Mouse (Mus musculus): Measurements from ENCODE around the gene Eno3. TPM values are rescaled to one million over a fixed set of nuclear protein-coding genes. Genes with fewer than 3 reads are reported as not detected.

Eno3 gene
- total and polyA plus RNA-seq, 3 experiments: 14.2 to 16.8 TPM; not detected in 1

- peak overlapping the region; percentile 95 for H3K27ac ChIP-seq (ENCODE audit: control insufficient read depth, low read depth, low read length)
- H3K36me3 ChIP-seq (ENCODE audit: control insufficient read depth in 1 of 2, insufficient read depth in 2 of 2, low read length in 2 of 2): peaks cover 17 to 54% of the 10 kb centered on the region in 2 experiments
- DNase-seq (ENCODE audit: low read depth, low spot score): peak; percentile 84
- no peaks in the 10 kb centered on the region for H3K9me3 ChIP-seq (replicated peaks; ENCODE audit: insufficient read depth, low read length)
- peaks cover 12 to 52% of the 10 kb centered on the region in 2 experiments for H3K4me1 ChIP-seq (ENCODE audit: control insufficient read depth in 1 of 2, insufficient read depth in 2 of 2, low read length in 2 of 2)
- no peaks in the 10 kb centered on the region for H3K27me3 ChIP-seq (ENCODE audit: control insufficient read depth in 1 of 2, insufficient read depth in 2 of 2, low read length in 2 of 2)
- H3K4me3 ChIP-seq (ENCODE audit: control insufficient read depth in 1 of 2, insufficient read depth in 1 of 2, low read depth in 2 of 2, low read length in 2 of 2): peak overlapping the region; percentile 54 to 83
- peak overlapping the region; percentile 92 for H3K9ac ChIP-seq (ENCODE audit: control insufficient read depth, low read depth, low read length, poor library complexity, severe bottlenecking)
- peaks cover 72% of the 10 kb centered on the region for H3K79me2 ChIP-seq (ENCODE audit: control insufficient read depth, insufficient read depth, low read length, poor library complexity)
- TF ChIP-seq MYB (IDR thresholded peaks at IDR 0.05; ENCODE audit: low read depth, low read length) (no peak), CHD1 (IDR thresholded peaks at IDR 0.05; ENCODE audit: low read depth, low read length) (0 out of 2 replicates have a peak, but pooled peaks have one; percentile 13), HCFC1 (IDR thresholded peaks at IDR 0.05; ENCODE audit: low read depth, low read length) (no peak), UBTF (IDR thresholded peaks at IDR 0.05; ENCODE audit: borderline replicate concordance, insufficient read depth, low read depth, low read length) (no peak), TCF12 (IDR thresholded peaks at IDR 0.05; ENCODE audit: low read depth, low read length) (peak; percentile 83), POLR2AphosphoS2 (IDR thresholded peaks at IDR 0.05; ENCODE audit: low read length) (no peak; the same call in 1 of the 2 replicates), GATA1 (IDR thresholded peaks at IDR 0.05; ENCODE audit: low read depth, low read length) (peak; percentile 90), MAZ (IDR thresholded peaks at IDR 0.05; ENCODE audit: low read depth, low read length) (no peak), RCOR1 (IDR thresholded peaks at IDR 0.05; ENCODE audit: low read depth, low read length) (peak; percentile 75), POLR2AphosphoS5 (IDR thresholded peaks at IDR 0.05; ENCODE audit: borderline replicate concordance, low read depth, low read length) (no peak), USF2 (IDR thresholded peaks at IDR 0.05; ENCODE audit: borderline replicate concordance in 1 of 2, insufficient read depth in 1 of 2, low read depth in 1 of 2, low read length in 2 of 2) (no peak), SMC3 (IDR thresholded peaks at IDR 0.05; ENCODE audit: low read depth, low read length) (no peak; the same call in 1 of the 2 replicates), BHLHE40 (IDR thresholded peaks at IDR 0.05; ENCODE audit: borderline replicate concordance, low read depth, low read length) (no peak), E2F4 (IDR thresholded peaks at IDR 0.05; ENCODE audit: borderline replicate concordance, low read depth, low read length) (no peak), ELF1 (IDR thresholded peaks at IDR 0.05; ENCODE audit: low read depth, low read length) (no peak), TAL1 (IDR thresholded peaks at IDR 0.05; ENCODE audit: low read length) (peak; percentile 78), SIN3A (IDR thresholded peaks at IDR 0.05; ENCODE audit: low read length) (peak; percentile 59), ZNF384 (IDR thresholded peaks at IDR 0.05; ENCODE audit: low read depth, low read length) (no peak; the same call in 1 of the 2 replicates), MXI1 (IDR thresholded peaks at IDR 0.05; ENCODE audit: low read depth, low read length) (no peak), TBP (IDR thresholded peaks at IDR 0.05; ENCODE audit: low read depth, low read length) (peak; percentile 16; the same call in 1 of the 2 replicates), GABPA (IDR thresholded peaks at IDR 0.05; ENCODE audit: low read depth, low read length) (no peak), JUND (IDR thresholded peaks at IDR 0.05; ENCODE audit: low read depth, low read length) (no peak), MEF2A (IDR thresholded peaks at IDR 0.05; ENCODE audit: extremely low read depth, insufficient replicate concordance, low read depth, low read length, poor library complexity, severe bottlenecking) (no peak), ZMIZ1 (IDR thresholded peaks at IDR 0.05; ENCODE audit: low read depth, low read length) (no peak; the same call in 1 of the 2 replicates), ZC3H11A (IDR thresholded peaks at IDR 0.05; ENCODE audit: low read depth, low read length) (no peak), CHD2 (IDR thresholded peaks at IDR 0.05; ENCODE audit: low read length) (no peak; the same call in 1 of the 2 replicates), POLR2A (IDR thresholded peaks at IDR 0.05; ENCODE audit: control insufficient read depth in 1 of 2, insufficient read depth in 1 of 2, low read depth in 1 of 2, low read length in 2 of 2, poor library complexity in 1 of 2) (no peak), KAT2A (conservative IDR thresholded peaks at IDR 0.05; ENCODE audit: low read depth, low read length) (no peak), MAX (IDR thresholded peaks at IDR 0.05; ENCODE audit: low read length) (no peak), CTCF (IDR thresholded peaks at IDR 0.05 in 2 of 3, conservative IDR thresholded peaks at IDR 0.05 in 1 of 3; ENCODE audit: control insufficient read depth in 1 of 3, insufficient read depth in 1 of 3, low read depth in 2 of 3, low read length in 3 of 3, poor library complexity in 1 of 3, severe bottlenecking in 1 of 3) (no peak), NELFE (IDR thresholded peaks at IDR 0.05; ENCODE audit: low read depth, low read length) (no peak), MAFK (IDR thresholded peaks at IDR 0.05; ENCODE audit: borderline replicate concordance, low read depth, low read length) (0 out of 2 replicates have a peak, but pooled peaks have one; percentile 13), NRF1 (IDR thresholded peaks at IDR 0.05; ENCODE audit: insufficient read depth, low read depth, low read length, poor library complexity, severe bottlenecking) (no peak), ETS1 (IDR thresholded peaks at IDR 0.05; ENCODE audit: low read depth, low read length) (peak; percentile 62), MYC (IDR thresholded peaks at IDR 0.05; ENCODE audit: low read depth, low read length) (no peak), ZKSCAN1 (IDR thresholded peaks at IDR 0.05; ENCODE audit: low read depth, low read length) (no peak), RAD21 (IDR thresholded peaks at IDR 0.05; ENCODE audit: low read depth, low read length) (no peak), EP300 (IDR thresholded peaks at IDR 0.05; ENCODE audit: low read depth in 1 of 2, low read length in 2 of 2) (peak; percentile 71 to 77; a peak in 3 of 4 replicates)
Observed at GRCm38 (mm10) chr11:70648512-70648911, 8.5 kb upstream of the Eno3 start.

Measured in MEL (cell line).